Mouse (Mus musculus) thymus, postnatal 14 days (tissue): Measurements from ENCODE around the gene Gm20388.

Experiments
- DNase-seq: peaks from one replicate; pipeline ENCODE4 v3.0.0; 2021

Gene Gm20388

DNA sequence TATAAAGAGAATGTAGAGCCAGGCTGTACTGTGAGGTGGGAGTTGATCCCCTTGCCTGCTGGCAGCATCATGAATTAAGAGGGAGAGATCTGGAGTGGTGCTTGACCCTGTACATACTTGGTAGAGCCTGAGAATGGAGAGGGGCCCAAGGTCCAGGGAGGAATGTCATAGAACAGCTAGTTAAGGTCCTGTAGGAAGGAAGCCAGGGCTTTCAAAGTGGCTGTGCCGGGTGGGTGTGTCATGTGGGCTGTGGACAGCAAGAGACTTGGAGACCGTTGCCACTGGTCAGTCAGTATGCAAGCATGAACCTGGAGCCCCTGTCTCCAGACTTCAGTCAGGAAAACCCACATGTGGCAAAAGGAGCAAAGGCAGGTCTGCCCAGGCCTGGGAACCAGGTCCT lies 2414.6 kb downstream of the Gm20388 start:
- DNase-seq = no peak

GRCm38 (mm10) chr8:122326114-122326542 lies 2415.5 kb downstream of the Gm20388 start:
- no peak for DNase-seq

DNA sequence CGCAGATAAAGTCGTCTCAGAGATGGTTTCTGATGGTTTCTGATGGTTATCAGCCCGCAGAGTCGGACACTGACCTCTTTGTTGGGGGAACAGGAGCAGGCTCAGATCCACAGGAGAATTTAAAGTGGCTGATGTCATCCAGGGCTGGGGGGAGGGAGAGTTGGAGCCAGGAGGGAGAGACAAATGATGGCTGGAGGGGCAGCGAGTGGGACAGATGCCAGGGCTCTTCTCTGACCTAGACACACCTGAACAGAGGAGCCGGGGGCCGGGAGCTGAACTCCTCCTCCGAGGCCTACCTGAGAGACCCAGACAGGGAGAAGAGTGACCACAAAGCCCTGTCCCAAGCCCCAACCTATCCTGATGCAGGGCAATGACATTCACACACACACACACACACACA lies 2418.4 kb downstream of the Gm20388 start:
- no peak for DNase-seq

- no peak for DNase-seq
Observed at GRCm38 (mm10) chr8:122329553-122330239, 2419.1 kb downstream of the Gm20388 start.

GRCm38 (mm10) chr8:122330446-122331133 lies 2419.9 kb downstream of the Gm20388 start:
- DNase-seq = no peak

GRCm38 (mm10) chr8:122331134-122331523 lies 2420.5 kb downstream of the Gm20388 start:
- DNase-seq = peak; percentile 39

- DNase-seq = peak; percentile 84
Observed at GRCm38 (mm10) chr8:122332753-122333506, 2422.3 kb downstream of the Gm20388 start.

- no peak for DNase-seq
Observed at GRCm38 (mm10) chr8:122333531-122333930, 2422.9 kb downstream of the Gm20388 start.

DNA sequence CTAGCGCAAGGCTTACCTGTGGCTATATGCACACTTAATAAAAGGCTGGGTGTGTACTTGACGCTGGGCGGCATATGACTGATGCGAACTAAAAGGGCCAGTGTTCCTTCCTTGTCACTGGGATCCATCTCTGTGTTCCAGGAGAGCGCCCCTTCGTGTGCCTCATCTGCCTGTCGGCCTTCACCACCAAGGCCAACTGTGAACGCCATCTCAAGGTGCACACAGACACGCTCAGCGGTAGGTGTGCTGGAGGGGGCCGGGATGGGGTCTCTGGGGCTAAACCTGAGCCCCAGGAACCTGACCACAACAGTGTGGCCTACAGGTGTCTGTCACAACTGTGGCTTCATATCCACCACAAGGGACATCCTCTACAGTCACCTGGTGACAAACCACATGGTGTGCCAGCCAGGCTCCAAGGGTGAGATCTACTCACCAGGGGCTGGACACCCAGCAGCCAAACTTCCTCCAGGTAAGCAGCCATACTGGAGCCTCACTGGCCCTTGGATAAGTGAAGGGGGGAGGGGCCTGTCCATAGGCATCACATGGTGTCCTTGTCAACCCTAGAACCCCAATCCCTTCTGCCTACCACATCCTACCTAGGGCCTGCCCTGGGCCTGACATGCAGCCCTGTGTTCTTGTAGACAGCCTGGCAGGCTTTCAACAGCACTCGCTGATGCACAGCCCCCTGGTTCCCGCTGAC lies 2424.3 kb downstream of the Gm20388 start:
- DNase-seq = no peak

DNA sequence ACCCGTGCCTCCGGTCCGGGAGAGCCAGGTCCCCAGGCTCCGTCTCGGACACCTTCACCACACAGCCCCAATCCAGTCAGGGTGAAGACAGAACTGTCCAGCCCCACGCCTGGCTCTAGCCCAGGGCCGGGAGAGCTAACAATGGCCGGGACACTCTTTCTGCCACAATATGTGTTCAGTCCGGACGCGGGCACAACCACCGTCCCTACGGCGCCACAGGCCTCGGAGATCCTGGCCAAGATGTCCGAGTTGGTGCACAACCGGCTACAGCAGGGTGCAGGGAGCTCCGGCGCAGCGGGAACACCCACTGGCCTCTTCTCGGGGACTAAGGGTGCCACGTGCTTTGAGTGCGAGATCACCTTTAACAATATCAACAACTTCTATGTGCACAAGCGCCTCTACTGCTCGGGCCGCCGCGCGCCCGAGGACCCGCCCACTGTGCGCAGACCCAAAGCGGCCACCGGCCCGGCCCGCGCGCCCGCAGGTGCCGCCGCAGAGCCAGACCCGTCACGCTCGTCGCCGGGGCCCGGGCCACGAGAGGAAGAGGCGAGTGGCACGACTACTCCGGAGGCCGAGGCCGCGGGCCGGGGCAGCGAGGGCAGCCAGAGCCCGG lies 2425.1 kb downstream of the Gm20388 start:
- no peak for DNase-seq

- DNase-seq = no peak
Observed at GRCm38 (mm10) chr8:122336251-122336910, 2425.7 kb downstream of the Gm20388 start.

- no peak for DNase-seq
Observed at GRCm38 (mm10) chr8:122338852-122339251, 2428.2 kb downstream of the Gm20388 start.

DNA sequence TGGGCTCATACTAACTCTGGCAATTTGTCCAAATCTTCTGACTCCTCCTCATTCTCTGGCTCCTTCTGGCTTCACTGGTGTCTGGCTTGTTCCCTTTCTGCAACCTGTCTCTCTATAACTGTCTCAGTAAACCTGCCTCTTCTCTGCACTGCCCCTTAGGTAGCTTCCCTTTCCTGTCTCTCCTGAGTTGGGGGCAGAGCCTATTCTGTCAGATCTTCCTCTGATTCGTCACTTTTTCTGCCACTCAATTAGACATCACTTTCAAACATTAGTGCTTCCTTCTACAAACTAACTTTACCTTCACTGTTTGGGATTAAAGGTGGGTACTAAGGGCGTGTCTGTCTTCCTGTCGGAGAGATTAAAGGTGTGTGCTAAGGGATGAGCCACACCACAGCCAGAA lies 2430.1 kb downstream of the Gm20388 start:
- DNase-seq = no peak

- DNase-seq = no peak
Observed at GRCm38 (mm10) chr8:122341790-122342189, 2431.1 kb downstream of the Gm20388 start.

GRCm38 (mm10) chr8:122342362-122342761 lies 2431.7 kb downstream of the Gm20388 start:
- DNase-seq = no peak

- DNase-seq = peak; percentile 57
Observed at GRCm38 (mm10) chr8:122342806-122343209, 2432.2 kb downstream of the Gm20388 start.

- no peak for DNase-seq
Observed at GRCm38 (mm10) chr8:122343341-122343740, 2432.7 kb downstream of the Gm20388 start.

GRCm38 (mm10) chr8:122343758-122344157 lies 2433.1 kb downstream of the Gm20388 start:
- DNase-seq = peak; percentile 70

DNA sequence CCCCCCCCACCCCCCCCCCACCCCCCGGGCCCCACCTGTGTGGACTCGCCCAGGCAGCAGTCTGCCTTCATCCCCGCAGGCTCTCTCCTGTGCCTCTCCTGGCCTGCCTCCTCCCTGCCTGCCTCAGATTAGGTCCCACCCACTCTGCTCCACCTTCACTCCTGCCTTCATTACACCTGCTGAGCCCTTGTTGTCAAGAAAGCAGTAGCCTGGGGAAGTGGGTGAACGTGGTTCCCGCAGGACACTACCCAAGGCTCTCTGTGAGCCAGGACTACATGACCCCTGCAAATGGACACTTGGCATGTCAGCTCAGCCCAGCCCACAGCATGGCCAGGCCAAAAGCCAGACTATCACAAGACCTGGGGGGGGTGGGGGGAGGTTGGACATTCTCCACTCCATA lies 2433.6 kb downstream of the Gm20388 start:
- no peak for DNase-seq

DNA sequence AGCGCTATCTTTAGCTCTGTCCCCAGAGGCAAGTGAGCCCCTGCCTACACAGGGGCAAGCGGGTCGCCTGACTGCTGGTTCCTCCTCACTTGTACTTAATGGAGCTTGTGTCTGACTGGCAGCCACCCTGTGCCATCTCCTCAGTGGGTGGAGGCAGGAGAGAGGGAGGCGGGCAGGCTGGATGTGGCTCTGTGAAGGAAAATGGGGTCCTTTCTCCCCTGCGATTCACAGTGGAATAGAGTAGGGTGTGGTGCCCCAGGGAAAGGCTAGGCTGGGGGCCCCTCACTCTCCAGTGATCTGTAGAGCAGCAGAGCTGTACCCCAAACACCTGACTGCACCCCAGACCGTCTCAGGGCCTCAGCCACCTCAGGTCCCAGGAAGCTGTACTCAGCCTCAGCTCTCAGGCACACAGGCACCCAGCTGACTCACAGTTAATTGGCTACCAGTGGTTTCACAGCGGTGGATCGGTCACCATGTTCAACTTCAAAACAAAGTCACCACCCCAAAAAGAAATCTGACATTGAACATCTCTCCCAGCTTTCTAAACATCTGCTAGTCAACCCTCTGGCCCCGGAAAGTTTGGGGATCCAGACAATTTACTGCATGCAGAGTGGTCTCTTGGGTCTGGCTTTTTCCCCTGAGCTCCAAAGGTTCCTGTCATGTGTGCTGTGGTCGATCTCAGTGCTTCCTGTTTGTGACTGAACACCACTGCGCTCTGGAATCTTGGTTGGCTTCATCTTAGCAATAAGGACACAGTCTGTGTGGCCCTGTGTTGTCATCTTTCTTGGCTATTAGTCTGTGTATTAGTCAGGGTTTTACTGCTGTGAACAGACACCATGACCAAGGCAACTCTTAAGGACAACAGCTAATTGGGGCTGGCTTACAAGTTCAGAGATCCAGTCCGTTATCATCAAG lies 2434.8 kb downstream of the Gm20388 start:
- DNase-seq = peak; percentile 26
